In the genomic region with DNA sequence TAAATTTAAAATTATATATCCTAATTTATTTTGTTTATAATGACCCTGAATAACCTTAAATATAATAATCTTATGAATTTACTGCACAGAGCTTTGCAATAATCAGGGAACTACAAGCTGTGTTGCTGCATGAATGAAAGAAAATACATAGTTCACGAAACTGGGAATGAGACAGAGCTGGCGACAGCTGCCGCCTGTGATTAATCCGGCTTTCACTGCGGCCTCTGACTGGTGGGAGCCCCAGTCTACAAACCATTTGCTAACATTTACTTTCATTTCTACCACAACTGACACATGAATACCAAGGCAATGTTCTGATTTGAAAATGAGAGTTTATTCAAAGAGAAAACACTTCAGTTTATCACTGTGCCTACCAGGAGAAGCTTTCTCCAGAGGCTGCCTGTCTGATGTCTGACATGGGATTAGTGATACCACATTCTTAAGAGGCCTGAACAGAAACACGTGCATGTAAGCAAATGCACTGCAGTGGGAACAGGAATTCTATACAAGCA, we compare ENCODE assay signal across 16 mouse cellular contexts.
DNase-seq lines count a peak whose midpoint lies in the region; ATAC-seq and TF ChIP-seq lines count a peak whose summit lies in the region.
"Had no signal": no experiment of that assay in that cellular context is flagged by ENCODE, and none has a peak within 500 bp of the region (broad histone marks: within the 10 kb centered on the region; RNA-seq: fewer than 3 reads in every experiment).

No protein-coding gene starts in this region.

- H3K4me3 ChIP-seq in heart, embryonic 13.5 days: no peak overlapping the region
- H3K4me3 ChIP-seq in midbrain, embryonic 12.5 days: no peak overlapping the region
- H3K4me3 ChIP-seq in midbrain, postnatal 0 days (ENCODE audit: low read depth, low read length): no peak overlapping the region
- no peak overlapping the region for H3K4me3 ChIP-seq in midbrain, embryonic 13.5 days (replicated peaks)
- H3K4me3 ChIP-seq: limb, embryonic 13.5 days had no signal

- peaks cover 12% of the 10 kb centered on the region for H3K4me1 ChIP-seq in heart, embryonic 13.5 days
- peaks cover 10% of the 10 kb centered on the region; the same call in 1 of the 2 replicates for H3K4me1 ChIP-seq in midbrain, embryonic 12.5 days
- H3K4me1 ChIP-seq in midbrain, postnatal 0 days (ENCODE audit: insufficient read depth, low read length): peaks cover 6% of the 10 kb centered on the region; the same call in 1 of the 2 replicates
- peaks cover 24% of the 10 kb centered on the region for H3K4me1 ChIP-seq in midbrain, embryonic 13.5 days (replicated peaks)
- H3K4me1 ChIP-seq: limb, embryonic 13.5 days had no signal

- H3K27ac ChIP-seq in heart, embryonic 13.5 days (replicated peaks): 0 out of 2 replicates have a peak overlapping the region, but pooled peaks have one; percentile 43
- peak overlapping the region; percentile 46; the same call in 1 of the 2 replicates for H3K27ac ChIP-seq in midbrain, embryonic 12.5 days (replicated peaks)
- no peak overlapping the region for H3K27ac ChIP-seq in midbrain, postnatal 0 days (ENCODE audit: low read depth, low read length)
- H3K27ac ChIP-seq in midbrain, embryonic 13.5 days: peak overlapping the region; percentile 61
- H3K27ac ChIP-seq: limb, embryonic 13.5 days; liver, embryonic 14.5 days had no signal

- no peaks in the 10 kb centered on the region for H3K9me3 ChIP-seq in heart, embryonic 13.5 days
- H3K9me3 ChIP-seq in midbrain, embryonic 12.5 days: no peaks in the 10 kb centered on the region
- no peaks in the 10 kb centered on the region for H3K9me3 ChIP-seq in midbrain, postnatal 0 days (ENCODE audit: low read length)
- no peaks in the 10 kb centered on the region for H3K9me3 ChIP-seq in midbrain, embryonic 13.5 days
- H3K9me3 ChIP-seq: G1E; limb, embryonic 13.5 days had no signal

- ATAC-seq in heart, embryonic 13.5 days (ENCODE audit: extremely low read depth, insufficient number of reproducible peaks, low FRiP score, low TSS enrichment): no peak
- ATAC-seq in midbrain, embryonic 12.5 days (ENCODE audit: low FRiP score, low read depth): peak; percentile 25; the same call in 1 of the 2 replicates
- ATAC-seq in midbrain, postnatal 0 days (ENCODE audit: low FRiP score): no peak
- ATAC-seq in midbrain, embryonic 13.5 days: peak; percentile 29; the same call in 1 of the 2 replicates
- ATAC-seq: CD4-positive, CD25-positive, alpha-beta regulatory T cell, adult 4 months; inflammation-experienced regulatory T-cells, adult 6 months had no signal

- 43% methylated on average over 6 of the region's 6 CpGs for WGBS in heart, embryonic 13.5 days
- 28% methylated on average over 6 of the region's 6 CpGs for WGBS in midbrain, embryonic 12.5 days
- WGBS in midbrain, postnatal 0 days: 26% methylated on average over 6 of the region's 6 CpGs
- 27% methylated on average over 6 of the region's 6 CpGs for WGBS in midbrain, embryonic 13.5 days

- H3K36me3 ChIP-seq in heart, embryonic 13.5 days: no peaks in the 10 kb centered on the region
- H3K36me3 ChIP-seq in midbrain, embryonic 12.5 days: no peaks in the 10 kb centered on the region
- H3K36me3 ChIP-seq in midbrain, postnatal 0 days (ENCODE audit: insufficient read depth, low read length): no peaks in the 10 kb centered on the region
- no peaks in the 10 kb centered on the region for H3K36me3 ChIP-seq in midbrain, embryonic 13.5 days
- H3K36me3 ChIP-seq: limb, embryonic 13.5 days had no signal

- no peak for DNase-seq in heart, postnatal 25 days (ENCODE audit: low spot score)
- DNase-seq in midbrain, postnatal 0 days (ENCODE audit: low spot score): no peak
- DNase-seq in thymus, postnatal 4 days: no peak
- DNase-seq in right cerebral cortex, postnatal 4 days: no peak
- DNase-seq: cerebellum, adult 11-12 months; cerebellum, postnatal 25 days; kidney, adult 8-10 months; kidney, postnatal 36 days had no signal

- no peak overlapping the region for H3K9ac ChIP-seq in heart, embryonic 13.5 days
- H3K9ac ChIP-seq in midbrain, embryonic 12.5 days (replicated peaks): no peak overlapping the region
- H3K9ac ChIP-seq in midbrain, postnatal 0 days (replicated peaks; ENCODE audit: low read length, poor library complexity, severe bottlenecking): no peak overlapping the region
- H3K9ac ChIP-seq in midbrain, embryonic 13.5 days (replicated peaks): no peak overlapping the region
- H3K9ac ChIP-seq: limb, embryonic 13.5 days; liver, embryonic 14.5 days had no signal

- intact Hi-C loops in heart, postnatal 25 days (cut with DNase I): no loop called here

- H3K4me2 ChIP-seq in heart, embryonic 13.5 days: peak overlapping the region; percentile 50
- H3K4me2 ChIP-seq in midbrain, embryonic 12.5 days (replicated peaks): no peak overlapping the region
- H3K4me2 ChIP-seq in midbrain, postnatal 0 days (ENCODE audit: low read depth, low read length, poor library complexity, severe bottlenecking): no peak overlapping the region
- no peak overlapping the region for H3K4me2 ChIP-seq in midbrain, embryonic 13.5 days (replicated peaks)
- H3K4me2 ChIP-seq: limb, embryonic 13.5 days had no signal

- H3K27me3 ChIP-seq in heart, embryonic 13.5 days (replicated peaks): no peaks in the 10 kb centered on the region
- no peaks in the 10 kb centered on the region for H3K27me3 ChIP-seq in midbrain, embryonic 12.5 days
- no peaks in the 10 kb centered on the region for H3K27me3 ChIP-seq in midbrain, postnatal 0 days (ENCODE audit: insufficient read depth, low read length)
- H3K27me3 ChIP-seq in midbrain, embryonic 13.5 days: no peaks in the 10 kb centered on the region
- H3K27me3 ChIP-seq: limb, embryonic 13.5 days had no signal

- TF ChIP-seq CTCF in midbrain, postnatal 0 days (IDR thresholded peaks at IDR 0.05): no peak

Comparison
In these comparisons a context has a peak if more than half of its experiments do, and no peak if none do; other contexts are left out.
1. ATAC-seq: peak in midbrain, embryonic 12.5 days (single experiment) and midbrain, embryonic 13.5 days (single experiment); none in heart, embryonic 13.5 days (single experiment) and midbrain, postnatal 0 days (single experiment).